Mouse (Mus musculus) cerebellum, adult 9-11 months (tissue): ENCODE results near the gene Ttll13.
A peak's percentile ranks its signal among the peaks of the same experiment; 100 is the strongest.

Experiments used
- DNase-seq: peaks from one replicate; pipeline ENCODE4 v3.0.0; 2022

The Ttll13 gene

GRCm38 (mm10) chr7:80246148-80246721 lies at the start of gene Ttll13:
Gene Ttll13, plus strand, starts transcription at chr7:80246376.
- DNase-seq: peak; percentile 98

GRCm38 (mm10) chr7:80197371-80197770 lies 48.8 kb upstream of the Ttll13 start:
- DNase-seq: no peak

- DNase-seq: peak; percentile 79
Observed at GRCm38 (mm10) chr7:80197941-80198778, 48.0 kb upstream of the Ttll13 start.

GRCm38 (mm10) chr7:80198863-80199262 lies 47.3 kb upstream of the Ttll13 start:
- DNase-seq: no peak

- no peak for DNase-seq
Observed at GRCm38 (mm10) chr7:80199286-80199685, 46.9 kb upstream of the Ttll13 start.

- no peak for DNase-seq
Observed at GRCm38 (mm10) chr7:80199851-80200587, 46.2 kb upstream of the Ttll13 start.

GRCm38 (mm10) chr7:80200588-80200945 lies 45.6 kb upstream of the Ttll13 start:
- no peak for DNase-seq

- no peak for DNase-seq
Observed at GRCm38 (mm10) chr7:80200963-80201539, 45.1 kb upstream of the Ttll13 start.

GRCm38 (mm10) chr7:80201888-80202540 lies 44.2 kb upstream of the Ttll13 start:
- no peak for DNase-seq

- DNase-seq: no peak
Observed at GRCm38 (mm10) chr7:80202961-80203360, 43.2 kb upstream of the Ttll13 start.

- DNase-seq: no peak
Observed at GRCm38 (mm10) chr7:80203638-80204096, 42.5 kb upstream of the Ttll13 start.

- DNase-seq: no peak
Observed at GRCm38 (mm10) chr7:80204362-80204761, 41.8 kb upstream of the Ttll13 start.

- DNase-seq: no peak
Observed at GRCm38 (mm10) chr7:80204961-80205360, 41.2 kb upstream of the Ttll13 start.

- DNase-seq: no peak
Observed at GRCm38 (mm10) chr7:80205705-80206589, 40.2 kb upstream of the Ttll13 start.

- DNase-seq: no peak
Observed at GRCm38 (mm10) chr7:80207314-80207731, 38.9 kb upstream of the Ttll13 start.

- DNase-seq: no peak
Observed at GRCm38 (mm10) chr7:80208026-80208642, 38.0 kb upstream of the Ttll13 start.

GRCm38 (mm10) chr7:80208738-80209430 lies 37.3 kb upstream of the Ttll13 start:
- no peak for DNase-seq

- no peak for DNase-seq
Observed at GRCm38 (mm10) chr7:80209669-80210068, 36.5 kb upstream of the Ttll13 start.

- no peak for DNase-seq
Observed at GRCm38 (mm10) chr7:80210982-80211381, 35.2 kb upstream of the Ttll13 start.

GRCm38 (mm10) chr7:80213604-80214003 lies 32.6 kb upstream of the Ttll13 start:
- DNase-seq: no peak

GRCm38 (mm10) chr7:80214459-80214858 lies 31.7 kb upstream of the Ttll13 start:
- no peak for DNase-seq
